Mouse (Mus musculus): ENCODE data around the gene Olfr373.

- TF ChIP-seq POLR2A (IDR thresholded peaks at IDR 0.05; ENCODE audit: control insufficient read depth, low read depth, low read length): no peak
- TF ChIP-seq CTCF (IDR thresholded peaks at IDR 0.05; ENCODE audit: control insufficient read depth, insufficient read depth, insufficient replicate concordance, low read depth, low read length): peak; percentile 56; the same call in 1 of the 2 replicates
These were observed 22.2 kb downstream of the Olfr373 start for GRCm38 (mm10) chr8:72105165-72105564.
